Mouse (Mus musculus) liver, postnatal 0 days (tissue): ENCODE results near the gene Jakmip3. TPM values are rescaled to one million over a fixed set of nuclear protein-coding genes. Genes with fewer than 3 reads are reported as not detected.

Source experiments
- ATAC-seq: fragments of 200-750 bp; cut with Nextera tagmentation; 2 replicates; pipeline ENCODE4 v1.8.0; 2017; ENCODE audit warnings: mild to moderate bottlenecking, moderate library complexity
- DNase-seq: peaks from one replicate; pipeline ENCODE4 v3.0.0-alpha.2; 2016
- H3K27ac ChIP-seq: fragments of 300-500 bp; sonication (generic); 2 replicates; pipeline ENCODE4 v1.5.1; 2014; ENCODE audit warnings: antibody characterized with exemption, moderate library complexity, mild to moderate bottlenecking, low read depth
- H3K27me3 ChIP-seq: fragments of 300-500 bp; sonication (generic); 2 replicates; pipeline ENCODE4 v1.6.1; 2014; ENCODE audit warnings: low read length, control low read depth, mixed read lengths; ENCODE audit not compliant: insufficient read depth
- H3K36me3 ChIP-seq: fragments of 300-500 bp; sonication (generic); replicated peaks from 2 replicates; pipeline ENCODE4 v1.6.1; 2014; ENCODE audit warnings: mild to moderate bottlenecking, control low read depth, low read length, moderate library complexity, mixed read lengths; ENCODE audit not compliant: insufficient read depth
- H3K4me1 ChIP-seq: fragments of 300-500 bp; sonication (generic); 2 replicates; pipeline ENCODE4 v1.6.1; 2014; ENCODE audit warnings: antibody characterized with exemption, mild to moderate bottlenecking, control low read depth; ENCODE audit not compliant: insufficient read depth
- H3K4me2 ChIP-seq: fragments of 300-500 bp; sonication (generic); 2 replicates; pipeline ENCODE4 v1.6.1; 2014; ENCODE audit warnings: low read depth, mild to moderate bottlenecking, low read length, moderate library complexity, mixed read lengths
- H3K4me3 ChIP-seq: fragments of 300-500 bp; sonication (generic); 2 replicates; pipeline ENCODE4 v1.5.1; 2014; ENCODE audit warnings: low read depth, low read length
- H3K9ac ChIP-seq: fragments of 300-500 bp; sonication (generic); replicated peaks from 2 replicates; pipeline ENCODE4 v1.6.1; 2014; ENCODE audit warnings: mild to moderate bottlenecking, moderate library complexity
- H3K9me3 ChIP-seq: fragments of 300-500 bp; sonication (generic); 2 replicates; pipeline ENCODE4 v1.6.1; 2016; ENCODE audit warnings: mild to moderate bottlenecking, control low read depth, low read length, mixed read lengths
- CTCF ChIP-seq: sonication (generic); IDR thresholded peaks from 2 replicates; pipeline ENCODE4 v1.5.1; 2016; ENCODE audit warnings: antibody characterized with exemption, low read depth
- EP300 ChIP-seq: IDR thresholded peaks from 2 replicates; pipeline ENCODE4 v1.6.1; 2016; ENCODE audit warnings: antibody characterized with exemption, low read depth, mild to moderate bottlenecking
- WGBS: fragments of 180-500 bp; shearing (Covaris S2); extraction: QIAGEN DNeasy Blood & Tissue Kit; methylation state at CpG from one replicate; pipeline ENCODE4 v1.1.7; 2014; ENCODE audit not compliant: insufficient replicate concordance; 5-methylcytosine and 5-hydroxymethylcytosine counted together
- polyA plus RNA-seq: library from polyadenylated mRNA; unstranded; fragments of >200 nt; fragmentation: Nextera tagmentation; extraction: Ambion mirVana; gene quantifications from 2 replicates; pipeline ENCODE4 v1.2.1, GENCODE M21; 2015

The Jakmip3 gene
- polyA plus RNA-seq, 1 experiment from 2014 or later: not detected

- H3K9me3 ChIP-seq: 0 out of 2 replicates have a peak, but pooled peaks cover 2% of the 10 kb centered on the region
- H3K4me2 ChIP-seq: peak within 1 kb of the TSS; percentile 50
- TF ChIP-seq EP300: no peak
- TF ChIP-seq CTCF: no peak
- no peaks in the 10 kb centered on the region for H3K36me3 ChIP-seq
- peak; percentile 32 for DNase-seq
- WGBS: 10% methylated on average over 32 of the region's 32 CpGs
- H3K4me1 ChIP-seq: no peaks in the 10 kb centered on the region
- H3K27ac ChIP-seq: no peak within 1 kb of the TSS
- H3K9ac ChIP-seq: no peak within 1 kb of the TSS
- peak within 1 kb of the TSS; percentile 10; the same call in 1 of the 2 replicates for H3K4me3 ChIP-seq
- ATAC-seq: no peak
- peaks cover 37% of the 10 kb centered on the region for H3K27me3 ChIP-seq
Observed at GRCm38 (mm10) chr7:139085629-139086194, 145.2 kb downstream of the Jakmip3 start, which contains the start of gene Dpysl4. TSS of gene Dpysl4 (plus strand) at chr7:139086001.

GRCm38 (mm10) chr7:139086195-139087158 is 145.9 kb downstream of the Jakmip3 start:
- TF ChIP-seq CTCF: no peak
- no peak for TF ChIP-seq EP300
- no peaks in the 10 kb centered on the region for H3K9me3 ChIP-seq
- no peak overlapping the region for H3K9ac ChIP-seq
- peaks cover 37% of the 10 kb centered on the region for H3K27me3 ChIP-seq
- H3K27ac ChIP-seq: no peak overlapping the region
- H3K4me2 ChIP-seq: peak overlapping the region; percentile 50
- DNase-seq (no peak), ATAC-seq (no peak)
- H3K36me3 ChIP-seq: no peaks in the 10 kb centered on the region
- 6% methylated on average over 61 of the region's 61 CpGs for WGBS
- peak overlapping the region; percentile 10; the same call in 1 of the 2 replicates for H3K4me3 ChIP-seq
- H3K4me1 ChIP-seq: no peaks in the 10 kb centered on the region

GRCm38 (mm10) chr7:139087801-139088200 is 147.3 kb downstream of the Jakmip3 start:
- no peak overlapping the region for H3K4me2 ChIP-seq
- no peak overlapping the region for H3K9ac ChIP-seq
- TF ChIP-seq CTCF (no peak), EP300 (no peak)
- ATAC-seq (no peak), DNase-seq (no peak)
- no peaks in the 10 kb centered on the region for H3K36me3 ChIP-seq
- no peaks in the 10 kb centered on the region for H3K4me1 ChIP-seq
- 49% methylated on average over 2 of the region's 2 CpGs for WGBS
- H3K4me3 ChIP-seq: no peak overlapping the region
- H3K27ac ChIP-seq: no peak overlapping the region
- peaks cover 37% of the 10 kb centered on the region for H3K27me3 ChIP-seq
- no peaks in the 10 kb centered on the region for H3K9me3 ChIP-seq

- no peak overlapping the region for H3K27ac ChIP-seq
- H3K4me2 ChIP-seq: no peak overlapping the region
- no peaks in the 10 kb centered on the region for H3K9me3 ChIP-seq
- no peaks in the 10 kb centered on the region for H3K36me3 ChIP-seq
- no peak for TF ChIP-seq EP300
- TF ChIP-seq CTCF: no peak
- H3K9ac ChIP-seq: no peak overlapping the region
- no peak overlapping the region for H3K4me3 ChIP-seq
- H3K4me1 ChIP-seq: no peaks in the 10 kb centered on the region
- ATAC-seq: no peak
- peaks cover 27% of the 10 kb centered on the region for H3K27me3 ChIP-seq
- no peak for DNase-seq
- 75% methylated on average over 12 of the region's 12 CpGs for WGBS
Observed at GRCm38 (mm10) chr7:139089892-139090874, 149.7 kb downstream of the Jakmip3 start.

- TF ChIP-seq CTCF (no peak), EP300 (no peak)
- Histone ChIP-seq H3K4me1 (no peaks in the 10 kb centered on the region), H3K9ac (no peak overlapping the region), H3K27me3 (peaks cover 12% of the 10 kb centered on the region), H3K36me3 (no peaks in the 10 kb centered on the region), H3K27ac (no peak overlapping the region), H3K4me3 (no peak overlapping the region), H3K9me3 (no peaks in the 10 kb centered on the region), H3K4me2 (no peak overlapping the region)
- no peak for ATAC-seq
- no peak for DNase-seq
- WGBS: 80% methylated on average over 9 of the region's 9 CpGs
Observed at GRCm38 (mm10) chr7:139091681-139092080, 151.2 kb downstream of the Jakmip3 start.
